Mouse (Mus musculus): Measurements from ENCODE around the gene Cadps2. TPM values are rescaled to one million over a fixed set of nuclear protein-coding genes. Genes with fewer than 3 reads are reported as not detected.

The Cadps2 gene
- polyA plus RNA-seq, 1 experiment from 2014 or later, result 3.2 TPM

DNA sequence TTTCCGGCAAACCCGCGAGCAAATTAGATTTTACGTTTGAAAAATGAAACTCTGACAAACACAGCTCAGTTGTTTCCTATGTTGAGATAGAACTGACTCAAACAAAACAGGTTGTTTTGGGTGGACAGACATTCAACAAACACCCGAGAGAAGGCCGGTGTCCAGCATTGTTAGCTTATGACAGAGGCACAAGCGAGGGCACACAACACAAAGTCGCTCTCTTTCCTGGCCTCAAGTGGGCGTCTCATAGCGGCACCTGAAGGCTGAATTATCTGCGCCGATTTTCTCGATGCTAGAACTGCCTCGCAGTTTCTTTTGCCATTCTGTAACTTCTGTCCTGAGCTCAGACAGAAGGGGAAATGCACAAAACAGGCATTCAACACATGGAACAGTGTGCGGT is 780 bp upstream of the Cadps2 start:
- H3K36me3 ChIP-seq (ENCODE audit: control insufficient read depth, insufficient read depth, low read length), result no peaks in the 10 kb centered on the region
- H3K9me3 ChIP-seq (ENCODE audit: control insufficient read depth, low read length), result no peaks in the 10 kb centered on the region
- H3K4me3 ChIP-seq (ENCODE audit: low read depth, low read length), result peak overlapping the region; percentile 65
- peak overlapping the region; percentile 53; the same call in 1 of the 2 replicates for H3K9ac ChIP-seq (ENCODE audit: low read length)
- H3K4me1 ChIP-seq (ENCODE audit: control insufficient read depth, insufficient read depth, low read length), result peaks cover 4% of the 10 kb centered on the region; the same call in 1 of the 2 replicates
- peak overlapping the region; percentile 70 for H3K4me2 ChIP-seq
- 2% methylated on average over 15 of the region's 15 CpGs for WGBS
- DNase-seq (ENCODE audit: low spot score, missing footprints) (peak; percentile 90), ATAC-seq (ENCODE audit: low FRiP score) (peak; percentile 38; the same call in 1 of the 2 replicates)
- H3K27ac ChIP-seq (ENCODE audit: low read depth, low read length), result no peak overlapping the region
- H3K27me3 ChIP-seq (ENCODE audit: control insufficient read depth, insufficient read depth, low read length), result peaks cover 18% of the 10 kb centered on the region

DNA sequence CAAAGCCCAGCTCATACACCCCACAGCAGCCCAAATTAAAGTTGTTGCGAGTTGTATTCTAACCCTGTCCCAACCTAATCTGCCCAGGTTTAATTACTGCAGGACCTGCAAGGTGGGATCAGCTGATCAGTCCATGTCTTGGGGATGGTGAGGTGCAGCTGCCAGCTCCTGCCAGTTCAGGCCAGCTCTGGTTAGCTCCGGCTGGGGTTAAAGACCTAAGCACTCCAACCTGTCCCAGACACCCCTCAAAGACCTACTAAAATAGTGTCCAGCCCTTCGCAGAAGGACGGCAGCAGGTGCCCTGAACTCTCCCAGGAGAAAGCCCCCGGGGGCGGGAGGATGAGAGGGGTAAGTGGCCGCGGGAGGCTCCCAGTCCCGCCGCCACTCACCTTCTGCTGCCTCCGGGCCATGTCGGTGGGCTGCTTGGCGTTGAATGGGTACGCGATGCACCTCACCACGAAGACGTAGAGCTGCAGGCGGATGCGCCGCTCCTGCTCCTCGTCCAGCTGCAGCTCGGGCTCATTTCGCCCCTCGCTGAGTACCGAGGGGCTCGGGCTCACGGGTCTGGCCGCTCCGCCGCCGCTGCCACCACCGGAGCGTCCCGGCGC is 716 bp downstream of the Cadps2 start:
- H3K27me3 ChIP-seq (ENCODE audit: control insufficient read depth, insufficient read depth, low read length), result peaks cover 18% of the 10 kb centered on the region
- peak overlapping the region; percentile 65 for H3K4me3 ChIP-seq (ENCODE audit: low read depth, low read length)
- H3K4me1 ChIP-seq (ENCODE audit: control insufficient read depth, insufficient read depth, low read length), result peaks cover 4% of the 10 kb centered on the region; the same call in 1 of the 2 replicates
- peak overlapping the region; percentile 53 for H3K9ac ChIP-seq (ENCODE audit: low read length)
- H3K27ac ChIP-seq (ENCODE audit: low read depth, low read length), result no peak overlapping the region
- peak overlapping the region; percentile 70 for H3K4me2 ChIP-seq
- DNase-seq (ENCODE audit: low spot score, missing footprints) (peak; percentile 89), ATAC-seq (ENCODE audit: low FRiP score) (peak; percentile 60)
- 2% methylated on average over 33 of the region's 35 CpGs for WGBS
- H3K36me3 ChIP-seq (ENCODE audit: control insufficient read depth, insufficient read depth, low read length), result no peaks in the 10 kb centered on the region
- no peaks in the 10 kb centered on the region for H3K9me3 ChIP-seq (ENCODE audit: control insufficient read depth, low read length)

- no peak overlapping the region for H3K4me3 ChIP-seq (ENCODE audit: low read depth, low read length)
- H3K27ac ChIP-seq (ENCODE audit: low read depth, low read length), result no peak overlapping the region
- no peak overlapping the region for H3K9ac ChIP-seq (ENCODE audit: low read length)
- 95% methylated on average over 7 of the region's 7 CpGs for WGBS
- H3K4me1 ChIP-seq (ENCODE audit: control insufficient read depth, insufficient read depth, low read length), result peaks cover 4% of the 10 kb centered on the region; the same call in 1 of the 2 replicates
- H3K9me3 ChIP-seq (ENCODE audit: control insufficient read depth, low read length), result no peaks in the 10 kb centered on the region
- no peak for ATAC-seq (ENCODE audit: low FRiP score)
- no peak overlapping the region for H3K4me2 ChIP-seq
- H3K27me3 ChIP-seq (ENCODE audit: control insufficient read depth, insufficient read depth, low read length), result peaks cover 18% of the 10 kb centered on the region
- DNase-seq (ENCODE audit: low spot score, missing footprints), result no peak
- H3K36me3 ChIP-seq (ENCODE audit: control insufficient read depth, insufficient read depth, low read length), result no peaks in the 10 kb centered on the region
Measured at GRCm38 (mm10) chr6:23837631-23838030, 1.6 kb downstream of the Cadps2 start.

DNA sequence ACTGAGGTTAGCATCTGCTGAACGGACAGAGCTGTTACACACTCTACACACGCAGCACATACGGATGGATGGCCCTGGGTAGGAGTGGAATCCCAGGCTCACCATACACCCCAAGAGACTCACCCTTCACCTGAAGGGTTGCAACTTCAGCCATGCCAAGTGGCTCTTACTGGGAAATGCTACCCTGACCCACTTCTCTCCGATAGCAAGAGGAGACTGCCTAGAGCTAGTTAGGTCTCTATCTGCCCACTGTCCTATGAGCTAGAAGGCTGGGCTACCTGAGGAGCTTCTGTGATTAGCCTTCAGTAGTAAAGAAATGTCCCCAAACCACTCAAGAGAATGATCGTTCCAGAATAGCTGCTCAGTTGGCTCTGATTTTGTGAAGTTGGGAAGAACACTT is 2.1 kb downstream of the Cadps2 start:
- H3K4me1 ChIP-seq (ENCODE audit: control insufficient read depth, insufficient read depth, low read length), result peaks cover 4% of the 10 kb centered on the region; the same call in 1 of the 2 replicates
- no peak overlapping the region for H3K9ac ChIP-seq (ENCODE audit: low read length)
- no peak overlapping the region for H3K4me3 ChIP-seq (ENCODE audit: low read depth, low read length)
- 89% methylated on average over 5 of the region's 5 CpGs for WGBS
- no peak for ATAC-seq (ENCODE audit: low FRiP score)
- peak; percentile 81 for DNase-seq (ENCODE audit: low spot score, missing footprints)
- H3K27ac ChIP-seq (ENCODE audit: low read depth, low read length), result no peak overlapping the region
- no peaks in the 10 kb centered on the region for H3K36me3 ChIP-seq (ENCODE audit: control insufficient read depth, insufficient read depth, low read length)
- peaks cover 18% of the 10 kb centered on the region for H3K27me3 ChIP-seq (ENCODE audit: control insufficient read depth, insufficient read depth, low read length)
- no peak overlapping the region for H3K4me2 ChIP-seq
- no peaks in the 10 kb centered on the region for H3K9me3 ChIP-seq (ENCODE audit: control insufficient read depth, low read length)

GRCm38 (mm10) chr6:23836694-23837093 is 2.5 kb downstream of the Cadps2 start:
- Histone ChIP-seq H3K9ac (ENCODE audit: low read length) (no peak overlapping the region), H3K27ac (ENCODE audit: low read depth, low read length) (no peak overlapping the region), H3K4me2 (no peak overlapping the region), H3K9me3 (ENCODE audit: control insufficient read depth, low read length) (no peaks in the 10 kb centered on the region), H3K4me3 (ENCODE audit: low read depth, low read length) (no peak overlapping the region), H3K4me1 (ENCODE audit: control insufficient read depth, insufficient read depth, low read length) (peaks cover 4% of the 10 kb centered on the region; the same call in 1 of the 2 replicates), H3K27me3 (ENCODE audit: control insufficient read depth, insufficient read depth, low read length) (peaks cover 18% of the 10 kb centered on the region), H3K36me3 (ENCODE audit: control insufficient read depth, insufficient read depth, low read length) (no peaks in the 10 kb centered on the region)
- DNase-seq (ENCODE audit: low spot score, missing footprints) (no peak), ATAC-seq (ENCODE audit: low FRiP score) (no peak)
- WGBS, result 68% methylated on average over 2 of the region's 2 CpGs

DNA sequence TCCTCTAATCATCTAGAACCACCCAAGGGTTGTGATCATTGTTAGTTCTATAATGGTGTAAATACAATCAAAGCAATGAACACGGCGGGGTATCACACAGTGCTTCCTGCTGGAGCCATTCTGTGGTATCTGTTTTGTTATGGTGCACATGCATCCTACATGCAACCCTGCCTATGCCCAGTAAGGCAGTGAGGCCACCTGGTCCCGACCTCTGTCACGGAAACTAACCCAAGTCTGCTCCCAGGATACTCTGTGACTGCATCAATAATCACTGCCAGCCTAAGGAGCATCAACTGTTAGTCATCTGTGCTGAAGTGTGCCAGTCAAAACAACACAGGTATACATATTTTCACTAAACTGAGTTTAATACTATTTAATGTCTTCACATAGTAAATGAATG is 3.7 kb downstream of the Cadps2 start:
- Histone ChIP-seq H3K9me3 (ENCODE audit: control insufficient read depth, low read length) (no peaks in the 10 kb centered on the region), H3K27me3 (ENCODE audit: control insufficient read depth, insufficient read depth, low read length) (peaks cover 18% of the 10 kb centered on the region), H3K4me1 (ENCODE audit: control insufficient read depth, insufficient read depth, low read length) (peaks cover 4% of the 10 kb centered on the region; the same call in 1 of the 2 replicates), H3K36me3 (ENCODE audit: control insufficient read depth, insufficient read depth, low read length) (no peaks in the 10 kb centered on the region), H3K27ac (ENCODE audit: low read depth, low read length) (no peak overlapping the region), H3K9ac (ENCODE audit: low read length) (no peak overlapping the region), H3K4me3 (ENCODE audit: low read depth, low read length) (no peak overlapping the region), H3K4me2 (no peak overlapping the region)
- no peak for ATAC-seq (ENCODE audit: low FRiP score)
- 75% methylated on average over 4 of the region's 4 CpGs for WGBS
- DNase-seq (ENCODE audit: low spot score, missing footprints), result no peak

DNA sequence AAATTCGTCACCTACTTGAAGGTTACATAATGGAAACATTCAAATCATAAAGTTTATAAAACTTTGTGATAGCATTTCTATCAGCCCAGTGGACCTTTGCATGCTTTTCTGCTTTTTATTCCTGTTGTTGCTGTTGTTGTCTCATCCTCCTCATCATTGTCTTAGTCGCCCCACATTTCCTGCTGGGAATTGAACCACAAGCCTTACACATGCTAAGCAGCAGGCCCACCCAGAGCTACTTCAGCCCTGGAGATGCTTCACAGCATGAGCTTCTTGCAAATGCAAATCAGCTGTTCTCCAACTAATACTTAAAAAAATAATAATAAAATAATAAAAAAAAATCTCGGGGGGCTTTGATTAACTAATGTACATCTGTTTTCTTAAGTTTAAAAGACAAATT is 8.5 kb downstream of the Cadps2 start:
- Histone ChIP-seq H3K27me3 (ENCODE audit: control insufficient read depth, insufficient read depth, low read length) (no peaks in the 10 kb centered on the region), H3K4me1 (ENCODE audit: control insufficient read depth, insufficient read depth, low read length) (no peaks in the 10 kb centered on the region), H3K36me3 (ENCODE audit: control insufficient read depth, insufficient read depth, low read length) (no peaks in the 10 kb centered on the region), H3K4me3 (ENCODE audit: low read depth, low read length) (no peak overlapping the region), H3K27ac (ENCODE audit: low read depth, low read length) (no peak overlapping the region), H3K9ac (ENCODE audit: low read length) (no peak overlapping the region), H3K9me3 (ENCODE audit: control insufficient read depth, low read length) (no peaks in the 10 kb centered on the region), H3K4me2 (no peak overlapping the region)
- ATAC-seq (ENCODE audit: low FRiP score) (no peak), DNase-seq (ENCODE audit: low spot score, missing footprints) (no peak)
- 45% methylated on average over 3 of the region's 3 CpGs for WGBS

- Histone ChIP-seq H3K4me2 (no peak overlapping the region), H3K36me3 (ENCODE audit: control insufficient read depth, insufficient read depth, low read length) (no peaks in the 10 kb centered on the region), H3K9me3 (ENCODE audit: control insufficient read depth, low read length) (no peaks in the 10 kb centered on the region), H3K4me1 (ENCODE audit: control insufficient read depth, insufficient read depth, low read length) (no peaks in the 10 kb centered on the region), H3K27ac (ENCODE audit: low read depth, low read length) (no peak overlapping the region), H3K4me3 (ENCODE audit: low read depth, low read length) (no peak overlapping the region), H3K9ac (ENCODE audit: low read length) (no peak overlapping the region), H3K27me3 (ENCODE audit: control insufficient read depth, insufficient read depth, low read length) (no peaks in the 10 kb centered on the region)
- DNase-seq (ENCODE audit: low spot score, missing footprints) (peak; percentile 81), ATAC-seq (ENCODE audit: low FRiP score) (no peak)
- 92% methylated on average over 2 of the region's 2 CpGs for WGBS
Measured at GRCm38 (mm10) chr6:23829338-23829737, 9.9 kb downstream of the Cadps2 start.

- Histone ChIP-seq H3K36me3 (ENCODE audit: control insufficient read depth, insufficient read depth, low read length) (no peaks in the 10 kb centered on the region), H3K27ac (ENCODE audit: low read depth, low read length) (no peak overlapping the region), H3K9ac (ENCODE audit: low read length) (no peak overlapping the region), H3K4me3 (ENCODE audit: low read depth, low read length) (no peak overlapping the region), H3K4me1 (ENCODE audit: control insufficient read depth, insufficient read depth, low read length) (no peaks in the 10 kb centered on the region), H3K4me2 (no peak overlapping the region), H3K9me3 (ENCODE audit: control insufficient read depth, low read length) (no peaks in the 10 kb centered on the region), H3K27me3 (ENCODE audit: control insufficient read depth, insufficient read depth, low read length) (no peaks in the 10 kb centered on the region)
- ATAC-seq (ENCODE audit: low FRiP score) (no peak), DNase-seq (ENCODE audit: low spot score, missing footprints) (no peak)
- WGBS, result 90% methylated on average over 5 of the region's 5 CpGs
Measured at GRCm38 (mm10) chr6:23821819-23822218, 17.4 kb downstream of the Cadps2 start.
